Mouse (Mus musculus) MEL (cell line): ENCODE measurements at regions not wholly inside any gene's neighbourhood (a gene's known extent, or its start where the extent isn't known, plus 50 kb on each side); places are given as distances from the start of the nearest gene placed in this dataset.

ENCODE experiments used
- CHD2 ChIP-seq: IDR thresholded peaks from 2 replicates; pipeline ENCODE4 v1.6.1; 2011; ENCODE audit warnings: low read length, improper control_type of control experiment
- ELF1 ChIP-seq: IDR thresholded peaks from 2 replicates; pipeline ENCODE4 v1.6.1; 2014; ENCODE audit warnings: low read depth, mild to moderate bottlenecking, inconsistent platforms, low read length, improper control_type of control experiment, moderate library complexity
- ETS1 ChIP-seq: IDR thresholded peaks from 2 replicates; pipeline ENCODE4 v1.6.1; 2012; ENCODE audit warnings: low read depth, mild to moderate bottlenecking, inconsistent platforms, low read length, improper control_type of control experiment, moderate library complexity
- NELFE ChIP-seq: IDR thresholded peaks from 2 replicates; pipeline ENCODE4 v1.6.1; 2011; ENCODE audit warnings: low read depth, low read length, improper control_type of control experiment

GRCm38 (mm10) chr7:113086158-113086557 lies 121.1 kb upstream of the Arntl start:
- TF ChIP-seq NELFE (no peak), ELF1 (no peak), ETS1 (no peak), CHD2 (no peak)
